Mouse (Mus musculus) 416B (cell line): ENCODE data around the gene Fam168b.

Source experiments
- DNase-seq: peaks from one replicate; pipeline ENCODE4 v3.0.0; 2011; ENCODE audit warnings: low read depth

Fam168b gene

DNA sequence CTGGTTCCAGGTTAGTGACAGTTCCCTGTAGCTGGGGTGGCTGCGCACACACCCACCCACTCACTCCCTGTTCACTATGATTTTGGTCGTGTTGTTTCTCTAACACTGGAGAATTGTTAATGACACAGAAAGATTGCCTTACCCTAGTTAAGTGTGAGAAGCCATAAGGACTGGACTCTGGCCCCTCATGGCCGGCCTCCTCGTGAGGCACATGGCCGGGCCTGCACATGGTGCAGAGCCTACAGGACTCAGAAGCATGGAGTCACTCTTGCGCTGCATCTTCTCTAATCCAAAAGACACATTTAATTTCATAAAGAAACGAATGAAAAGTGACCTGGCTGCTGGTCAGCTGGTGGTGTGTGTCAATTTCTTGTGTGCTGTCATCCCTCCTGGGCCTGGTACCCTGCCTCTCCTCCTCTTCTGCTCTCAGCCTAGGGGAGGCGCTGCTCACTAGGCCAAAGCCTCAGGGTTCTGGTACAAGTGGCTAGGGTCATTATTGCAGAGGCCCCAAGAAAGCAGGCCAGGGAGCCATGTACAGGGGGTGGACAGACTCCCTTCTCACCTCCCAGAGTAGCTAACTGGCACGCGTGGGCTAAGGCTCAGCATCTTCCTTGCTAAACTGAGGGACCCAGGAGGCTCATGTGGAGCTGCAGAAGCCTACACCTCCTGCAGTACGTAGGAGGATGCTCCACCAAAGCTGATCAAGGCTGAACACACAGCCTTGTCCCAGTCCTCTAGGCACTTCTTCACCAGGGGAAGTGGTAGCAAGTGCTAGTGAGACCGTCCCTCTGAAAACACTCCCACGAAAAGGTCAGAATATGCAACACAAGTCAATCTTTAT is 30.2 kb downstream of the Fam168b start:
- DNase-seq, result no peak

DNA sequence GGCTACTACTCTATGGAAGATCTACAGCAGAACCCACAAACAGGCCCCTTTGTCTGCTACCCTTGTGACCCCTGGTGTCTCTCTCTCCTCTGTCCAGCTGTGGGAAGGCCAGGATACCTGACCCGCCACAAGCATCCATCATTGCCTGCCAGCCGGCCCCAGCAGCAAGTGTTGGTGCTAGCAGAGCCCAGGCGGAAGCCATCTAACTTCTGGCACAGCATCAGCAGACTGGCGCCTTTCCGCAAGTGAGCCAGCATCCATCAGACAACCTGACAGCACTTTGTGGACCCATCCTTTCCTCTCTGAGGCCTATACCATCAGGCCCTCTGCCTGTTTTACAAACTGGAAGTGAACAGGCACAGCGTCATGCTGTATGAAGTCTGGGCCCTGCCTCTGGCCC is 31.3 kb downstream of the Fam168b start:
- no peak for DNase-seq

DNA sequence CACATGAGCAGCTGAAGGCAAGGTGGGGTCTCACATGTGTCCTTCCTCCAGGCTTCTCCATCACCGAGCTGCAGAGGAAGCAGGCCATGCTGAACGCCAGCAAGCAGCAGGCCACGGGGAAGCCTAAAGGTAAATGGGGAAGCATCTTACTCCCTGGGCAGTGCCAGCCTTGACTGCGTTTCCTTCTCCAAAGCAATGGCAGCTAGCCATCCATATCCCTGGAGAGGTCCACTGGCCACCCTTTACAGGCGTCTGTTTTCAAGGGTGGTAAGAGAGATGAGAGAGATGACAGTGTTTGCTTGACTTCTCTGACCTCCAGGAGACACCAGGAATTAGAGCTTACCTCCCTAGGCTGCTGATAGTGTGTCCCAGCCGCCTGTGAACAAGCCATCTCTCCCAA is 31.8 kb downstream of the Fam168b start:
- no peak for DNase-seq

DNA sequence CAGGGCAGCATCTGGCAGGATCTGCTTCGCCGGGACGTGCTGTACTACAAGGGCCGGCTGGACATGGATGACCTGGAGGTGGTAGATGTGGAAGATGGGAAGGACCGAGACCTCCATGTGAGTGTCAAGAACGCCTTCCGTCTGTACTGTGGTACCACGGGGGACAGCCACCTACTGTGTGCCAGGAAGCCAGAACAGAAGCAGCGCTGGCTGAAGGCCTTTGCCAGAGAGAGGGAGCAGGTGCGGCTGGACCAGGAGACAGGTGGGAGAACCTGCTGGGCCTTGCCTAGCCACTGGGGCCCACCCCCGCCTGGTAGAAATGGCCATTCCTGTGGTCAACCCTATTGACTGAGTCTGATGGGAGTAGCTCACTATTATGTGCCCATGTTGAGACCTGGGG is 32.6 kb downstream of the Fam168b start:
- DNase-seq, result no peak

DNA sequence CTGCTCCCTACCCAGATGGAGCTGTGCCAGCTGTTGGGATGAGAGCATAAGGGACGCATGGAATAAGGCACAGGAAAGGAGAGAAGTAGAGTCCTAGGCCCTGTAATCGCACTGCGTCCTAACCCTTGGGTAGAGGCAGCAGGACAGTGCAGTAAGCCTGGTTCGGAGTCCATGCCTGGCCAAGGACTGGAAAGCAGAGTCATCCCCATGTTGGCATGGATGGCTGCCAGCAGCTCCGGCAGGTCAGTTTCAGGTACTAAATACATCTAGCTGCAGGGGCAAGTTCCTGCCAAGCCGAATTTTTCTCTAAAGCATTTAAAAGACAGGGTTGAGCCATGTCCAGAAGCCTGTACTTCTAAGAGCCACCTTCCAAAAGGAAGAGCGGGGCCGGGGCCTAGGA is 34.4 kb downstream of the Fam168b start:
- DNase-seq, result no peak

DNA sequence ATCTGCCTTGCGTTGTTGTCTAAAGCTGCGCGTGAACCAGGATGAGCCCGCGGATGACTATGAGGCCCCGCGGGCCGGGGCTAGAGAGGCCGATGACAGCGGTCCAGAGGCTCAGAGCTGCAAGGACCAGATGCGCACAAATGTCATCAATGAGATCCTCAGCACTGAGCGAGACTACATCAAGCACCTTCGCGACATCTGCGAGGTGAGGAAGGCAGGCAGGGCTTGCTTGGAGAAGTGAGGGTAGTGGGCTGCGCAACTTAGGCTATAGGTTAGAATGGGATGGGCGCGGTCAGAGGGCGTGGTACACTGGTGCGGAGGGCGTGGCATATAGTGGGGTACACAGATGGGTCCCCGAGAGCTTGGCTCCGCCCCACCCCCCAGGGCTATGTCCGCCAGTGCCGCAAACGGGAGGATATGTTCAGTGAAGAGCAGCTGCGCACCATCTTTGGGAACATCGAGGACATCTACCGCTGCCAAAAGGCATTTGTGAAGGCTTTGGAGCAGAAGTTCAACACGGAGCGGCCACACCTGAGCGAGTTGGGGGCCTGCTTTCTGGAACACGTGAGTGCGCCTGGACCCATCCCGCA is 36.8 kb downstream of the Fam168b start:
- DNase-seq, result no peak

DNA sequence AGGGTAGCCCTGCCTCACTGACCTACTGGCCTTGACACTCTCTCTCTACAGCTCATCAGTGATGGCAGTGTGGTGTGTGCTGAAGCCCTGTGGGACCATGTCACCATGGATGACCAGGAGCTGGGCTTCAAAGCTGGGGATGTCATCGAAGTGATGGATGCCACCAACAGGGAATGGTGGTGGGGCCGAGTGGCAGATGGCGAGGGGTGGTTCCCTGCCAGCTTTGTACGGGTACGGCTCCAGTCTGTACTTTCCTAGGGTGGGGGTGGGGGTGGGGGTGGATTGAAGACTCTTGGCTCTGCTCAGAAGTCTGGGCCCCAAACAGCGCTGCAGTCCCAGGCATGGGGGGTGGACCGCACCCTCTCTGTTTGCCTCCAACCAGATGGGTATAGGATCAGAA is 38.0 kb downstream of the Fam168b start:
- no peak for DNase-seq

DNA sequence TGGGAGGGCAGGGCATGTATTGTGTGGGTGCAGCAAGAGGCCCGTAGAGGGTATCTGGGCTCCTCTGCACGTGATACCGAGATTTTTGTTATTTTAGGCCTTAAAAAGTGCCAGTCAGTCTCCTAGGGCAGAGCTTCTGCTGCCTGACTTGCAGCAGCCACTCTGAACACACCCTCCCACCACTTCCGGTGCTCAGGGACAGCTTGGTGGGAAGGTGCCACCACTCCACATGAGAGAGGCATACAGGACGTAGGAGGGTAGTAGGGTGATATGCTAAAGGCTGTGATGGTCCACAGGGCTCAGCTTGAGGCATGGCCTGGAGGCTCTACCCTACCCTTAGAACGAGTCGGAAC is 40.6 kb downstream of the Fam168b start:
- DNase-seq, result peak; percentile 79

DNA sequence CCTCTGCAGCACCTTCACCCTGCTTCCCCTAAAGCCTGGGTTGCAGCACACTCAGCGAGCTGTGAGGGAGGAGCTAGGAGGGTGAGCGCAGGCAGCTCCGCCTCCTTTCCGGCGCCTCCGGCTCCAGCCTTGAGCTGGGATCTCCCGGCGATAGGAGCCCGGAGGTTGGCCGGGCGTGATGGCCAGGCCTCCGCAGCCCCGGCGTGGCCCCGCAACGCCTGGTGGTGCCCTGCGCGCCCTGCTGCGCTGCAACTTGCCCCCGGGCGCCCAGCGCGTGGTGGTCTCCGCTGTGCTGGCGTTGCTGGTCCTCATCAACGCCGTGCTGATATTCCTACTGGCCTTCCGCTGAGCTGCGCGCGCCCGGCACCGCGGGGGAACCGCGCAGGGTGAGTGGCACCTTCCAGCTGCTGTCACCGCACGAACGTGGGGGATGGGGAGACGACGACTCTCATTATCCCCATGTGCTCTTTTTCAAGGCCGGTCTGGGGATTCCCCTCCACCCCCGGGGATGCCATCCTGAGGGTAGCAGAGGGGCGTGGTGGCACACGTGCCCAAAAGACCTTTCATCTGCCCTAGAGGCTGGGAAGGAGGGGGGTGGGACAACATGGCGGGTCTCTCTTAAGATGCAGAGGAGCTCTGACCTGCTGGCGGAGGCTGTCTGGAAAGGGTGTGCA is 41.1 kb downstream of the Fam168b start:
- peak; percentile 75 for DNase-seq

DNA sequence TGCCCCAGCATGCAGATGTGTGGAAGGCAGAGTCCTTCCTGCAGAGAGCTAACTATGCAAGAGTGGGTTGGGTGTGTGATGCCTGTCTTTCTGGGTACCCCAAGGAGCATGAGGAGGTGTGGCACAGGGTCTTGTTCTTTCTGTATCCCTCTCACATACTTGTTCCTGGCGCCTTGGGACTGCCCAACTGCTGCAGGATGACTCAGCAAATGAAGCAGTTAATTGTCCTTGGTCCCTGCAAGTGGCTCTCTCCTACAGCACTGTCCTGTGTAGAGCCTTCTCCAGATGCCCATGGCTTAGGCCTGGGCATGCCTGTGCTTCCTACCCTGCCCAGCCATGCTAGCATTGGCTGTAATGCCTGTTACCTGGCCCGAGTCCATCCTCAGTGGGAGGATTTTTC is 43.7 kb downstream of the Fam168b start:
- peak; percentile 20 for DNase-seq

DNA sequence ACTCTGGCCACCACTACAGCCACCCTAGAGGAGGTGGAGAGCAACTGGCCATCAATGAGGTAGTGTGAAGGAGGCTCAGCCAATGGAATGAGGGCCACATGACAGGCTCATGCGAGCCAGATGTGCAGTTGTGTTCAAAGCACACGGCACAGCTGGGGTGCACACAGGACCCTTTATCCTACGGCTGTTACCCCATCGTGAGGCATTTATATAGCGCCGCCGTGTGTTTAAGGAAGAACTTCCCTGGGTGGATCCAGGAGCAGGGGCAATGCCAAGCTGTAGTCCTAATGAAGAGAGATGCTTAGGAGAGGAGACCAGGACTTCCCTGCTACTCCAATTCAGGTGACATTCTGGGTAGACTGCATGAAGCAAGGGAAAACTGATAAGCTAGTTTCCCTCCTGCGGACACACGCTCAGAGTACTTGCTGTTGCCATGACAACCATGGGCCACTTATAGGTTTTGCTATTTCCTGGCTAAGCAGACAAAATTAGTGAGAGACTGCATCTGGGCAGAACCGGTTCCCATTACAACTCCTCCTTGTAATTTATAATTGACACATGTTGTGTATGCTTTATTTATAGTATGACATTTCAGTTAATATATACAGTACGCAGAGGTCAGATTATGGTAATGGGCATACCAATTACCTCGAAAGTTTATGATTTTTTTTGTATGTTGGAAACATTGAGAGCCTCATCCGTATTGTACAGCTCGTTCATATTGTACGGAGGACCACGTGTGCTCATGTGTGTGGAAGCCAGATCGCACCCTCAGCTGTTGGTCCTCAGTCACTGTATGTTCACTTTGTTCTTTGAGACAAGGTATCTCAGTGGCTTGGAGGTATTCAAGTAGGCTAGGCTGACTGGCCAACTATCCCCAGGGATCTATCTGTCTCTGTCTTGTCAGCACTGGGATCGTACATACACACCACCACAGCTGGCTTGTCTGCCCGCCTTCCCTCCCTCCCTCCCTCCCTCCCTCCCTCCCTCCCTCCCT is 49.3 kb downstream of the Fam168b start:
- no peak for DNase-seq

DNA sequence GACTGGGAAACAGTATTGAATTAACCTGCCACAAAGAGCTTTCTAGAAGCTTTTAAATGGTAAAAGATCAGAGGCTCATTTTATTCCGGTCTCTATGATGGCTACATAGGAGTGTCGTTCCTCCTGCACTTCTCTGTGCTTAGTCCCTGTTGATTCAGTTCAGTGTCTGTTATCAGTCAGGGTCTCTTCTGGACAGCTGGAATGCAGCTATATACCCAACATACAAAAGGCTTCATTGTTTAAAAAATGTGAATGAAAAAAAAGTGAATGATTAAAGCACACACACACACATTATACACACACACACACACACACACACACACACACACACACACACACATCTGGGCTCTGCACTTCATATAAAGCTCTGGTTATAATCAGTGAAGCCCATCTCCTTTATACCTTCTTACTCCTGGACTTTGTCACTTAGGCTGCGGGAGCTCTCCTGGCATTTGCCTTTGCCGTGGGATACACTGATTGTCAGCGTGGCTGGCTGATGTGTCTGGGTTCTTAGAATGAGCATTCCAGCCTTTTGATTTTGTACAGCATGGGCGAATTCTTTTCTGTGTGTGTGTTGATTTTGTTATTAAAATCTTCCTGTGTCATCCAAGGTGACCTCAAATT is 59.2 kb downstream of the Fam168b start:
- DNase-seq, result no peak

DNA sequence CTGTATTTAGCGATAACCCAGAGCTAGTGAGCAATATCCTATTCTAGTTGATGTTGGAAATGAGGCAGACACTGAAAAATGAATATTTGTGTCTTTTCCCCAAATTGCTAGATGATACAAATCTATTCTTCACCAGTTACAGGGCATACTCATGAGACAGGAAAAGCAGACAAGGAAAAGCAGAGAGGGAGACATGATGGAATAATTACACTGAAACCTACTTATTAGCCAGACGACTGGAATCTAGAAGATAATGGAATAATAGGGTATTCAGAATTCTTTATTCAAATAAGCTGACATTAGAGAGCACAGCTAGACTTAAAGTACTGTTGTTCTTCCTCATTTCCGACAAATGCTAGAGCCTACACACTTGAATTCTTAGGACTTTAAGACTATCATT is 67.0 kb downstream of the Fam168b start:
- no peak for DNase-seq

DNA sequence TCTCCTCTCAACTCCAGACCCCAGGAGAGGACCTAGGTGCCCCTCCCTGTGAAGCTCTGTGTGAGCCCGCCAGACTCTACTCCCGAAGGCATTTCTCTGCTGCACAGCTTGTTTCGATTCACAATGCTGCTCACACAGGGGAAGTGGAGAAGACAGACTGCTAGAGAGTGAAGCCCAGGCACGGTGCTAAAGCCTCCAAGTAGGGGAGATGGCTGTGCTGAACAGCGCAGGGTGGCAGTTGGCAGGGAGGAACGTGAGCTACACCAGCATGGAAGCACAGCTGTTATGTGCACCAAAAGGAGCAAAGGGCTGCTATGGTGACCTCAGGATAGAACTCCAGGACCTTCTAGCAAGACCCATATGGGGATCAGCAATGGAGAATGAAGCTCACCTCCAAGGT is 74.0 kb downstream of the Fam168b start:
- DNase-seq, result no peak

DNA sequence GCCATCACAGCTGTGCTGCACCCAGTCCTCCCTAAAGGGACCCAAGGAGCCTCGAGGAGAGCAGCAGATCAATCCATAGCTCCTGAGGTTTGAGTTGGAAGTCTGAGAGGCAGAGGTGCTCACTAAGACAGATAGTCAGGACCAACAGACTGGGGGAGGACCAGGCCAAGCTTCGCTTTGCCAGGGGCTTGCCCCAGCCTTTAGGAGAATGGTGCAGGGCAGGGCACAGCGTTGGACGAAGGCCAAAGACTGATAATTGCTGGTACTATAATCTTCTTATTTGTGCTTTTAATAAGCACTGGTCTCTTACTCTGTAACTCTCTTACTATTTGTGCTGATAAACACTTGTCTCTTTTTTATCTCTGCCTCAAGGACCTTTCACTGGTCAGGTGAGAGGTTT is 75.0 kb downstream of the Fam168b start:
- DNase-seq, result no peak

DNA sequence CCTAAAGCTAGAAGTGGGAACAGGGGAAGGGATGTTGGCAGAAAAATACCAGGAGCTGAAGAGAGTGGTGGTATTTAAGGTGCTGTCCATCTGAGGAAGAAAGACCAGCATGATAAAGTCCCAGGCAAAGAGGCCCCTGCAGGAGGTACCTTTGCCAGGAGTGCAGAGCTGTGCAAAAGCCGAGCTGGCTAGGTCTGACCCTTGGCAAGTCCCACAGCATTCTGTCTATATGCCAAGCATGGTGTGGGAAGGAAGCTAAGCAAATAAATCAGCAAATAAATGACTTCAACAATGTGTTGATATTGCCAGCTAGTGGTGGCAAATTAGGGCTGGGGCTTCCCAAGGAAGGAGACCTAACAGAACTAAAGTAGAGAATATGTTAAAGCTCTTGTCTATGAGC is 76.0 kb downstream of the Fam168b start:
- no peak for DNase-seq
